In the genomic region with DNA sequence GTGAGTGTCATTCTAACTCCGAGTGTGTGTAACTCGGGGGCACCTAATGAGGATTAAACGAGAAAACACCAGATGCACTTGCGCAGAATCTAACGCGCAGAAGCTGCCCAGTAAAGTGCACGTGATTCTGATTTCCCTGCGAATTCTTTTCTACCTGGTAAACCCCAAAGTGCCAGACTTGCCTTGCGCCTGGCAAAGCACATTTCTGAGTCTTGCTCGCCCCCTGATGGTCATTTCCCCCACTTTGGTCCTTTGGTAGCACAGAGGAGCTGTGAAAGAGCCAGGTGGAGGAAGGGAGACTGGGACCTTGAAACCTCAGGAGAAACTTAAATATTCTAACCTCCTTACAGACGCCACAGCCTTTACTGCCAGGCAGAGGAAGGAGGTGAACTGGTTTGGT, we compare ENCODE assay signal across 7 mouse cellular contexts. TPM values are rescaled to one million over a fixed set of nuclear protein-coding genes. Genes with fewer than 3 reads are reported as not detected.
A peak's percentile ranks its signal among the peaks of the same experiment; 100 is the strongest.
DNase-seq lines count a peak whose midpoint lies in the region; ATAC-seq lines count a peak whose summit lies in the region.

No protein-coding gene starts in this region.

- WGBS in stomach, embryonic 14.5 days = 12% methylated on average over 11 of the region's 11 CpGs

- ATAC-seq in stomach, embryonic 14.5 days (ENCODE audit: insufficient number of reproducible peaks, insufficient read depth, low FRiP score, low read depth) = no peak

- peak overlapping the region; percentile 15; the same call in 1 of the 2 replicates for H3K4me2 ChIP-seq in stomach, embryonic 14.5 days (replicated peaks; ENCODE audit: low read depth, low read length)

- no peaks in the 10 kb centered on the region for H3K9me3 ChIP-seq in stomach, embryonic 14.5 days (ENCODE audit: control insufficient read depth, low read depth, low read length)

- no peak overlapping the region for H3K9ac ChIP-seq in stomach, embryonic 14.5 days (replicated peaks; ENCODE audit: low read depth, low read length)

- H3K27ac ChIP-seq in stomach, embryonic 14.5 days (ENCODE audit: low read length) = no peak overlapping the region

- 0 out of 2 replicates have a peak, but pooled peaks cover 3% of the 10 kb centered on the region for H3K4me1 ChIP-seq in stomach, embryonic 14.5 days (ENCODE audit: control insufficient read depth, insufficient read depth, low read length)

- DNase-seq in adrenal gland, adult 8-10 months = peak; percentile 26
- DNase-seq in cerebellum, postnatal 14 days = peak; percentile 81 to 86
- peak; percentile 52 to 77 for DNase-seq in frontal cortex, postnatal 10 days (ENCODE audit: low spot score in 2 of 2)
- peak; percentile 62 for DNase-seq in hindlimb bud, embryonic 11.5 days (ENCODE audit: extremely low spot score, low read depth, low spot score)
- DNase-seq in left cerebral cortex, adult 11 months (ENCODE audit: low spot score) = peak; percentile 78
- DNase-seq in mesoderm, embryonic 11.5 days (ENCODE audit: low read depth, low spot score) = peak; percentile 75

- H3K4me3 ChIP-seq in stomach, embryonic 14.5 days (ENCODE audit: low read depth, low read length) = no peak overlapping the region

- no peaks in the 10 kb centered on the region for H3K36me3 ChIP-seq in stomach, embryonic 14.5 days (ENCODE audit: control insufficient read depth, insufficient read depth, low read length)

- no peaks in the 10 kb centered on the region for H3K27me3 ChIP-seq in stomach, embryonic 14.5 days (ENCODE audit: control insufficient read depth, insufficient read depth, low read length)

RNA-seq across cellular contexts. Expression of gene Prickle2, which starts 37.6 kb away (rescaled TPM):
- total RNA-seq in adrenal gland, adult 8-10 months (2022) = 10 to 100 TPM; 10.7 to 14.3 (median 12.0) TPM
- polyA plus RNA-seq in stomach, embryonic 14.5 days (2014; fragmentation: Nextera tagmentation; extraction: Ambion mirVana) = 13.4 and 14.2 TPM in 2 replicates

Comparison
In these comparisons a context has a peak if more than half of its experiments do, and no peak if none do; other contexts are left out.
1. DNase-seq: peak in every context shown above with its lines; median percentile 84 in cerebellum, postnatal 14 days; 78 in left cerebral cortex, adult 11 months; 75 in mesoderm, embryonic 11.5 days; 64 in frontal cortex, postnatal 10 days; 62 in hindlimb bud, embryonic 11.5 days; 26 in adrenal gland, adult 8-10 months.